Mouse (Mus musculus): ENCODE results near the gene Slc43a2. TPM values are rescaled to one million over a fixed set of nuclear protein-coding genes. Genes with fewer than 3 reads are reported as not detected.
"Not testable (repeated sequence)": the region's sequence is repeated elsewhere in the genome, so short reads cannot be mapped to it uniquely, and the experiment has no call there.

Slc43a2 gene
- total RNA-seq, 2 experiments from 2014 or later = 50.3 to 59.4 TPM

DNA sequence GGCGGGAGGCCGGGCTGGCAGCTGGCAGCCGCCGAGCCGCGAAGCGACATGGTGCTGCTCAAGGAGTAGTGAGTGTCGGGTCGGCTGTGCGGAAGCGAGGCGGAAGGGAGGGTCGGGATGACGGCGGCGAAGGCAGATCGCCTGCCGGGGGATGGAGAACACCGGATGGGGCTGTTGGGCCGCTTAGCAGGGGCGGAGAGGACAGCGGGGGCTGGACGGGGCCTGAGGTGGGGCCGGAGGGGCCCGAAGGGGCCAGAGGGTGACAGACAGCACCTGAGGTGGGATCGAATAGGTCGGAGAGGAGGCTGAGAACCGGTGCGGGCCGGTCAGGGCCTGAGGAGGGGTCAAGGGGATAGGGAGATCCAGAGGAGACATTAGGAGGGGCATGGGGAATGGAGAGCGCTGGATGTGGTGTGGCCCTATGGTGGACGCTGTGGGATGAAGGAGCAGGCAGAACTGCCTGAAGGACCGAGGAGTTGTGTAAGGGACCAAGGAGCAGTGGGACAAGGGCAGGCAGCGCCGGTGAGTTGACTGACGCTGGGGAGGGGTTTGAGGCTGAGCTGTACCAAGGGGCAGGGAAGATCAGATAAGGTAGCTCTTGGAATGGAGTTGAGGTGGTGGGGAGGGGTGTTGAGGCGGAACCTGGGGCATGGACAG is 56.9 kb downstream of the Slc43a2 start:
- intact Hi-C loops (cut with DNase I) = no loop called here

GRCm38 (mm10) chr11:75592612-75593011 is 61.1 kb downstream of the Slc43a2 start:
- DNase-seq (ENCODE audit: low spot score in 2 of 2) = no peak
- intact Hi-C loops (cut with DNase I) = no loop called here

More for the DNA sequence above, 56.9 kb downstream of the Slc43a2 start:
- no peak for DNase-seq (ENCODE audit: low spot score in 2 of 2)

- DNase-seq (ENCODE audit: low spot score in 2 of 2) = no peak
- intact Hi-C loops (cut with DNase I) = no loop called here
These were observed 62.9 kb downstream of the Slc43a2 start for GRCm38 (mm10) chr11:75594431-75594830.

- no peak for DNase-seq (ENCODE audit: low spot score in 2 of 2)
- intact Hi-C loops (cut with DNase I) = no loop called here
These were observed 63.9 kb downstream of the Slc43a2 start for GRCm38 (mm10) chr11:75595404-75595803.

DNA sequence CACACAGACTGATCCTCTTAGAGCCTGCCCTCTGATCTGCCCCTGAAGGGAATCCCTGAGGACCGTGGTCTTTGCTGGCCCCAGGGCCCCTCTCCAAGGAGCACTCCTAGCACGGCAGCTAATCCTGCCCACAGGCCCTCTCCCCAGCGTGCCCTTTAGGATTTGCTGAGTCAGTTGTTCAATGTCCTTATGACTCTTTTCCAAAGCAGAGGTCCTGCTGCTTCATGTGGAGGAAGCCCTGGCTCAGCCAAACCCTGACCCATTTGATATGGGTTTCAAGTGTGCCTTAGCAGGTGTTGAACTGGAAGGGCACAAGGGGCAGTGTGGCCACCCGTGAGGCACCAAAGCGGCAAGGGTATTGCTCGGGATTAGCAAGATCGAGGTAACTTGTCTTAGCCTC is 64.3 kb downstream of the Slc43a2 start:
- intact Hi-C loops (cut with DNase I) = no loop called here
- no peak for DNase-seq (ENCODE audit: low spot score in 2 of 2)

GRCm38 (mm10) chr11:75596726-75597255 is 65.3 kb downstream of the Slc43a2 start:
- intact Hi-C loops (cut with DNase I) = no loop called here
- DNase-seq (ENCODE audit: low spot score in 2 of 2) = no peak

- intact Hi-C loops (cut with DNase I) = no loop called here
- no peak for DNase-seq (ENCODE audit: low spot score in 2 of 2)
These were observed 66.5 kb downstream of the Slc43a2 start for GRCm38 (mm10) chr11:75598004-75598403.

DNA sequence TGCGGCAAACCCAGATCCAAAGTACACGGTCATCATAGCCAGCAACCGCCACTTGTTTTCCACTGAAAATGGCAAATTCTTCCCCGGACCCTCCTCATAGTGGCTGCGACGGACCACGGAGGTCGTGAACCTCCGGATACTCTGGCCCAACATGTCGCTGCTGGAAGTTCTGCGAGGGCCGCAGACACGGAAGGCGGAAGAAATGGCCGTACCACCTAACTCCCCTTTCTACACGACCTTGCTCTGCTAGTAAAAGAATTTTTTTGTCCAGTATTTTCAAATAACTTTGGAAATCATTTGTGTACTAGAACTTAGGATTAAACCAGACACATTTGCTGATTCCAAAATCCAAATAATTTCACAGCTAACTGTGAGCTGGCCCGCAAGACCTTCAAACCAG is 68.3 kb downstream of the Slc43a2 start:
- intact Hi-C loops (cut with DNase I); DNase-seq (ENCODE audit: low spot score in 2 of 2): not testable (repeated sequence)

- no peak for DNase-seq (ENCODE audit: low spot score in 2 of 2)
- intact Hi-C loops (cut with DNase I) = no loop called here
These were observed 73.3 kb downstream of the Slc43a2 start for GRCm38 (mm10) chr11:75604826-75605225.

DNA sequence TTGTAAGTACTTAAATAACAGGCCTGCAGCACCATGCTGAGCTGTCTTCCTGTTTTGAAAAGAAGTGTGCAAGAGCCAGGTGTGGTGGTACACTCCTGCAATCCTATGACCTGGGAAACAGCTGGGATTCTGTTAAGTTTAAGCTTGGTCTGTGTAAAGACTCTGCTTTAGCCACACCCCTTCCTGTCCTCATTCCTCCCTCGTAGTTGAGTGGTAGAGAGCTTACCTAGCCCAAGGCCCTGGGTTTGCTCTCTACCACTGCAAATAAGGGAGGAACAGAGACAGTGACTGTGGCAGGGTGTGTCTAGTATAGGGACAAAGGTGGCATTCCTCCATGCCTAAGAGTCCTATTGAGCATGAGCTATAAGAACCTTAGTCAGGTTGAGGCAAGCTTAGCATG is 73.8 kb downstream of the Slc43a2 start:
- intact Hi-C loops (cut with DNase I) = no loop called here
- DNase-seq (ENCODE audit: low spot score in 2 of 2) = no peak

GRCm38 (mm10) chr11:75608776-75609175 is 77.3 kb downstream of the Slc43a2 start:
- intact Hi-C loops (cut with DNase I) = no loop called here
- DNase-seq (ENCODE audit: low spot score in 2 of 2) = no peak

GRCm38 (mm10) chr11:75610021-75610420 is 78.5 kb downstream of the Slc43a2 start:
- DNase-seq (ENCODE audit: low spot score in 2 of 2) = no peak
- intact Hi-C loops (cut with DNase I) = no loop called here

- intact Hi-C loops (cut with DNase I) = no loop called here
- DNase-seq (ENCODE audit: low spot score in 2 of 2) = no peak
These were observed 83.3 kb downstream of the Slc43a2 start for GRCm38 (mm10) chr11:75614769-75615168.

DNA sequence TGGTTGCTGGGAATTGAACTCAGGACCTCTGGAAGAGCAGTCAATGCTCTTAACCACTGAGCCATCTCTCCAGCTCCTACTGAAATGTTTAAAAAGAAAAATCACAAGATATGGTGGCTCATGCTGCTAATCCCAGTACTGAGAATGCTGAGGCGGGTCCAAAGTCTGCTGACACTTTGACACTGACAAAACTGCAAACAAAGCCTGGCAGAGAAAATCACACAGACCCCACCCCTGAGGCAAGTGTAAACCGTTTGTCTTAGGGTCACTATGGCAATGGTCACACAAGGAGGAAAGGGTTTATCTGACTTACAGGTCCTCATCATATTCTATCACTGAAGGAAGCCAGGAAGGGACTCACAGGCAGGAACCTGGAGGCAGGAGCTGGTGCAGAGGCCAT is 84.1 kb downstream of the Slc43a2 start:
- intact Hi-C loops (cut with DNase I) = no loop called here
- DNase-seq (ENCODE audit: low spot score in 2 of 2) = no peak

DNA sequence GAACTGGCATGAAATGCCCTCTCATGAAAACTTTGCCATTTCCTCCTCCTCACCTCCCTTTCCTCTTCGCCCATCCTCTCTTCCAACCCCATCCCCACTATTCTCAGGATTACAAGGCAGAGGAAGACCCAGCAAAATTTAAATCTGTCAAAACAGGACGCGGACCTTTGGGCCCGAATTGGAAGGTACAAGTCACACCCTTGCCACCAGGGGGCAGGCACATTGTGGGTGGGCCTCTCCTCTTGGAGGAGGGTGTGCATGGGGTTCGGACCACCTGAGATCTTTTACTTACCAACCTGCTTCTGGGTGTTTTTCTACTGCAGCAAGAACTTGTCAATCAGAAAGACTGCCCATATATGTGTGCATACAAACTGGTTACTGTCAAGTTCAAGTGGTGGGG is 87.6 kb downstream of the Slc43a2 start:
- DNase-seq (ENCODE audit: low spot score in 2 of 2) = no peak
- intact Hi-C loops (cut with DNase I) = no loop called here

- intact Hi-C loops (cut with DNase I) = no loop called here
- peak; percentile 45 to 77 for DNase-seq (ENCODE audit: low spot score in 2 of 2)
These were observed 88.8 kb downstream of the Slc43a2 start for GRCm38 (mm10) chr11:75620136-75620780.

GRCm38 (mm10) chr11:75621426-75621825 is 89.9 kb downstream of the Slc43a2 start:
- no peak for DNase-seq (ENCODE audit: low spot score in 2 of 2)
- intact Hi-C loops (cut with DNase I) = no loop called here

DNA sequence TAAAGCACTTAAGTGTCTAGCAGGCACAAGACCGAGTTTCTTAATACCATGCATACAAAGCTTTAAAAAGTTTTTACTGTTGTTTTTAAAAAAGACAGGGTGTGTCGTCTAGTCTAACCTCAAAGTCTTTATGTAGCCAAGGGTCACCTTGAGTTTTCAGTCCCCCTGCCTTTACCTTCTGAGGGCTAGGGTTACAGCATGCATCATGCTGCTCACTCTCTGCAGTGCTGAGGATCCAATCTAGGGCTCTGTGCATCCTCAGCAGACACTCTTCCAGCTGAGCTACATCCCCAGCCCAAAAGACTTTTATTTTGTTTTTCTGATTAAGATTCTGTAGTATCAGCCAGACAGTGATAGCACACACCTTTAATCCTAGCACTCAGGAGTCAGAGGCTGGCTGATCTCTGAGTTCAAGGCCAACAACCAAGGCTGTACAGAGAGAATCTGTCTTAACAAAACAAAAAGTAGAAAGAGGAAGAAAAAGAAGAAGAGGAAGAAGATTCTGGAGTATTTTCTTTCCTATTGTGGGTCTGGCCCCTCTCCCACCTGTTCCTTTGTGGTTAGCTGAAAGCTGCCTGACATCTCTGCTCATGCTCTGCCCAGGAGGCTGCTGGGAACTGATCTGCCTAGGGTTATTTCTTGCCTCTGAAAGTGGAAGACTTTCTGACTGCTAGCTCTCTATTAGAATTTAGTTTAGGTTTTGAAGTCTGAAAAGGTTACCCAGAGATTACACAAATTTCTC is 91.3 kb downstream of the Slc43a2 start:
- DNase-seq (ENCODE audit: low spot score in 2 of 2) = no peak
- intact Hi-C loops (cut with DNase I) = no loop called here

GRCm38 (mm10) chr11:75624102-75624554 is 92.6 kb downstream of the Slc43a2 start:
- no peak for DNase-seq (ENCODE audit: low spot score in 2 of 2)

DNA sequence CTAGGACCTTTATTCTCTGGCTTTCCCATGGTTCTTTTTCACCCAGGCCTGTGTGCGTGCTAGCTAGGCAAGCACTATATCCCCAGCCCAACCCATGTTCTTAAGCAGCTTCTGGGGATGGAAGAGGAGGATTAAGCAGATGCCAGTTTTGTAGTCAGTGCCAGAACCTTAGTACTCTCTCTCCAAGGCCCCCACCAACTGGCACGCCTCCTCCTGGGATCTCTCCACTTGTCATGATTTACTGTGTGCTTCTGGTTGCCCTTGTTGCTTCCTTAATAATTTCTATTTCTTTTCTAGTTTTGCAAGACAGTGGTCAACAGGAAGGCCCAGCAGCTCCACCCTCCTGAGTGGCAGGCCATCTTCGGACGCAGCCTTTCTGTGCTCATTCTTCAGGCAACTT is 94.3 kb downstream of the Slc43a2 start:
- DNase-seq (ENCODE audit: low spot score in 2 of 2) = peak in 1 of 2 experiments; percentile 73
- intact Hi-C loops (cut with DNase I) = no loop called here

More at GRCm38 (mm10) chr11:75624102-75624554, 92.6 kb downstream of the Slc43a2 start:
- intact Hi-C loops (cut with DNase I) = no loop called here
